Mouse (Mus musculus) heart, embryonic 16.5 days (tissue): ENCODE measurements around the gene Dhcr24. TPM values are rescaled to one million over a fixed set of nuclear protein-coding genes. Genes with fewer than 3 reads are reported as not detected.

Experiments used
- ATAC-seq: fragments of 200-750 bp; cut with Nextera tagmentation; replicated peaks from 2 replicates; pipeline ENCODE4 v1.8.0; 2017; ENCODE audit warnings: moderate number of reproducible peaks; ENCODE audit not compliant: insufficient read depth, low FRiP score; ENCODE audit errors: extremely low read depth
- H3K27ac ChIP-seq: fragments of 300-500 bp; sonication (generic); 2 replicates; pipeline ENCODE4 v1.5.1; 2014; ENCODE audit warnings: mild to moderate bottlenecking, low read length, control low read depth, moderate library complexity
- H3K27me3 ChIP-seq: fragments of 300-500 bp; sonication (generic); 2 replicates; pipeline ENCODE4 v1.6.1; 2014; ENCODE audit warnings: low read length, mixed read lengths; ENCODE audit not compliant: control insufficient read depth, insufficient read depth
- H3K36me3 ChIP-seq: fragments of 300-500 bp; sonication (generic); 2 replicates; pipeline ENCODE4 v1.6.1; 2014; ENCODE audit not compliant: control insufficient read depth, insufficient read depth
- H3K4me1 ChIP-seq: fragments of 300-500 bp; sonication (generic); 2 replicates; pipeline ENCODE4 v1.6.1; 2014; ENCODE audit warnings: low read length, mixed read lengths; ENCODE audit not compliant: control insufficient read depth, insufficient read depth
- H3K4me2 ChIP-seq: fragments of 300-500 bp; sonication (generic); 2 replicates; pipeline ENCODE4 v1.6.1; 2014; ENCODE audit warnings: low read depth, mild to moderate bottlenecking, control low read depth, low read length
- H3K4me3 ChIP-seq: fragments of 300-500 bp; sonication (generic); 2 replicates; pipeline ENCODE4 v1.5.1; 2014; ENCODE audit warnings: mild to moderate bottlenecking, control low read depth, low read length
- H3K9ac ChIP-seq: fragments of 300-500 bp; sonication (generic); 2 replicates; pipeline ENCODE4 v1.6.1; 2014; ENCODE audit warnings: low read length, control low read depth
- H3K9me3 ChIP-seq: fragments of 300-500 bp; sonication (generic); replicated peaks from 2 replicates; pipeline ENCODE4 v1.6.1; 2016; ENCODE audit warnings: low read length; ENCODE audit not compliant: control insufficient read depth
- WGBS: fragments of 180-500 bp; shearing (Covaris S2); extraction: QIAGEN DNeasy Blood & Tissue Kit; methylation state at CpG from one replicate; pipeline ENCODE4 v1.1.7; 2014; 5-methylcytosine and 5-hydroxymethylcytosine counted together
- polyA plus RNA-seq: library from polyadenylated mRNA; unstranded; fragments of >200 nt; fragmentation: Nextera tagmentation; extraction: Ambion mirVana; gene quantifications from 2 replicates; pipeline ENCODE4 v1.2.1, GENCODE M21; 2015

The Dhcr24 gene
- polyA plus RNA-seq, 1 experiment from 2014 or later = 1.9 TPM

DNA sequence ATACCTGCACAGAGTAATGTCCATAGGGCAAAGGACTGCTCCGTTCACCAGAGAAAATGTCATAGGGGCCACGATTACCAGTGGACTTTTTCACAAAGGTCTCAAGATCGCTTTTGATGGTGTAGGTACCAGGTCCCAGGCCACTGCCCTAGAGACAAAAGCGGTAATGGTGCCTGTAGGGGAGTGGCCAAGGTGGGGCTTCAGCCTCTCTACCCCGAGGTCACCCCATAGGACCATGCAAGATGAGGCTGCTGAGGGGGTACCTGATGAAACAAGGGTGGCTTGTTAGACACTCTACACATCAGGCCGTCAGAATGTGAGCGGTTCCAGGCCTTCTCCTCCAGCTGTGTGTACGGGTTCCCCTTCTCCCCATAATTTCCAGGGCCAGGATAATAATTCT is 52.3 kb downstream of the Dhcr24 start:
- Histone ChIP-seq H3K36me3 (no peaks in the 10 kb centered on the region), H3K27me3 (peaks cover 10% of the 10 kb centered on the region), H3K4me2 (no peak overlapping the region), H3K4me3 (no peak overlapping the region), H3K9me3 (no peaks in the 10 kb centered on the region; the same call in 1 of the 2 replicates), H3K4me1 (0 out of 2 replicates have a peak, but pooled peaks cover 2% of the 10 kb centered on the region), H3K9ac (no peak overlapping the region), H3K27ac (no peak overlapping the region)
- 71% methylated on average over 8 of the region's 8 CpGs for WGBS
- no peak for ATAC-seq

DNA sequence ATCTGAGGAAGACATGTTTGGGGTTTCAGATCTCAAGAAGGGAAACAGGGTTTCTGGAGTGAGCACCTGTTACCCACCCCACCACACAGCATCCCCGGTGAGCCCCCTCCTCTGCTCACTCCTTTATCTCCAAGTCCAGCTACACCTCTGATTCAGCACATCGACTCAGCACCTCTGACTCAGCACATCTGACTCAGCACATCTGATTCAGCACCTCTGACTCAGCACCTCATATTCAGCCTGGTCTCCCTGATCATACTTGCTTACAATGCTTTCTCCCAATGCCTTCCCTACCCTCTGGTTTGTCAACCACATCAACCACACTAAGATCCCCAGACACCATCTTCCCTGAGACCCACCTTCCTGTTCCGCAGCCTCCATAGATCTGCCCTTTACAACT is 52.7 kb downstream of the Dhcr24 start:
- Histone ChIP-seq H3K4me2 (no peak overlapping the region), H3K27me3 (peaks cover 10% of the 10 kb centered on the region), H3K36me3 (no peaks in the 10 kb centered on the region), H3K9ac (no peak overlapping the region), H3K4me1 (0 out of 2 replicates have a peak, but pooled peaks cover 2% of the 10 kb centered on the region), H3K27ac (no peak overlapping the region), H3K9me3 (no peaks in the 10 kb centered on the region; the same call in 1 of the 2 replicates), H3K4me3 (no peak overlapping the region)
- 59% methylated on average over 3 of the region's 3 CpGs for WGBS
- ATAC-seq = no peak

DNA sequence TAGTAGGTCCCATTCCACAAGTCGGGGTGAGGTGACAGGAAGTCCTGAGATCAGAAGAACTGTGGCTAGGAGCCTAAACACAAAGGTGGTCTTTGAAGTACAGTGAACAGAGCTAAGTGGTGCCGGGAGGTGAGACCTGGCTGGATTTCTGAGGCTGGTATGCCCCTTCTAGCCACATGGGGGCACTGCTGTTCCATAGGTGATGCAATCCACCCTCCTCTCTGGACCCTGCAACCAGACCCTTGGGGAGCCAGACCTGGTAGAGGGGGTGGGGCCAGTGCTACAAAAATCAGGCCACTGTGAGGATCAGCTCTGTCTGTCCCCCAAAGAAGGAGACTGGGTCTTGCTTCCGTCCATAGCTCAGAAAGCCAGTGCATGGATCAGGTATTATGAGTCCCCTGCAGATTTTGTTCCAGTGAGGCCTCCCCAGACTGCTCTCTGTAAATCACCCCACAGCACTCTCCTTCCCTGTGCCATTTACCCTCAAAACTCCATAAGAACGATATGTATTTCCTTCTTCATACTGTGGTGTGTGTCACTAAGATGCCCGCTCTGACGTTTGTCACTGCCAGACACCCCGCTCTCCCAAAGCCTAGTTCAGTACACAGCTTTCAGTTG is 53.5 kb downstream of the Dhcr24 start:
- WGBS = 42% methylated on average over 7 of the region's 7 CpGs
- Histone ChIP-seq H3K4me3 (no peak overlapping the region), H3K4me1 (0 out of 2 replicates have a peak, but pooled peaks cover 2% of the 10 kb centered on the region), H3K27ac (no peak overlapping the region), H3K36me3 (no peaks in the 10 kb centered on the region), H3K9me3 (no peaks in the 10 kb centered on the region; the same call in 1 of the 2 replicates), H3K27me3 (peaks cover 10% of the 10 kb centered on the region), H3K4me2 (no peak overlapping the region), H3K9ac (no peak overlapping the region)
- ATAC-seq = peak; percentile 64

GRCm38 (mm10) chr4:106614881-106615280 is 54.0 kb downstream of the Dhcr24 start:
- no peak overlapping the region for H3K9ac ChIP-seq
- no peak overlapping the region for H3K27ac ChIP-seq
- no peak overlapping the region for H3K4me2 ChIP-seq
- no peak for ATAC-seq
- no peak overlapping the region for H3K4me3 ChIP-seq
- no peaks in the 10 kb centered on the region for H3K36me3 ChIP-seq
- H3K27me3 ChIP-seq = peaks cover 14% of the 10 kb centered on the region
- 63% methylated on average over 9 of the region's 9 CpGs for WGBS
- H3K4me1 ChIP-seq = 0 out of 2 replicates have a peak, but pooled peaks cover 2% of the 10 kb centered on the region
- H3K9me3 ChIP-seq = no peaks in the 10 kb centered on the region; the same call in 1 of the 2 replicates

GRCm38 (mm10) chr4:106615637-106616036 is 54.8 kb downstream of the Dhcr24 start:
- 69% methylated on average over 12 of the region's 12 CpGs for WGBS
- Histone ChIP-seq H3K9me3 (no peaks in the 10 kb centered on the region), H3K36me3 (no peaks in the 10 kb centered on the region), H3K4me1 (0 out of 2 replicates have a peak, but pooled peaks cover 2% of the 10 kb centered on the region), H3K4me3 (no peak overlapping the region), H3K4me2 (no peak overlapping the region), H3K9ac (no peak overlapping the region), H3K27me3 (peaks cover 15% of the 10 kb centered on the region), H3K27ac (no peak overlapping the region)
- ATAC-seq = no peak

GRCm38 (mm10) chr4:106617056-106617455 is 56.2 kb downstream of the Dhcr24 start, which contains the start of gene Lexm:
Gene Lexm (minus strand): TSS chr4:106617241.
- Histone ChIP-seq H3K4me2 (peak within 1 kb of the TSS; percentile 49; the same call in 1 of the 2 replicates), H3K27ac (no peak within 1 kb of the TSS), H3K27me3 (peaks cover 27% of the 10 kb centered on the region), H3K9me3 (no peaks in the 10 kb centered on the region), H3K4me3 (no peak within 1 kb of the TSS), H3K9ac (no peak within 1 kb of the TSS), H3K36me3 (no peaks in the 10 kb centered on the region), H3K4me1 (0 out of 2 replicates have a peak, but pooled peaks cover 2% of the 10 kb centered on the region)
- no peak for ATAC-seq
- 2% methylated on average over 19 of the region's 19 CpGs for WGBS

DNA sequence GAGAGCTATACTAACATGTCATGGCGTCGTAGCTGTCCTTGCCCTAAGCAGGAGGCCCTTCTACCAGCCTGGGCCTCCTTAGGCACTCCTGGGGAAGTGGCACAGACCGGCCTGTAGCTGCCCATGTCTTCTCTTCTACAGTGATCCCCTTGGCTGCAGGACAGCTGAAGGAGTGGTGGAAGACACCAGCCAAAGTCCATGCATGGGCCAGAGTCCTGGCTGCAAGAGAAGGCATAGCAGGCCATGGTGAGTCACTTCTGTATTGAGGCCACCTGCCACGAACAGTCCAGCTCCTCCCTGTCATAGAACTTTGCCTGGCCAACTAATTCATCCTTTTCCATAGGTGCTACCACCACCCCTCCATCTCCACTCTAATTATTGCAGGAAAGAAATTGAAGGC is 58.1 kb downstream of the Dhcr24 start:
- no peak for ATAC-seq
- WGBS = 76% methylated on average over 4 of the region's 4 CpGs
- H3K27me3 ChIP-seq = peaks cover 46% of the 10 kb centered on the region
- H3K36me3 ChIP-seq = no peaks in the 10 kb centered on the region
- H3K4me3 ChIP-seq = no peak overlapping the region
- H3K9me3 ChIP-seq = no peaks in the 10 kb centered on the region
- H3K4me2 ChIP-seq = no peak overlapping the region
- H3K9ac ChIP-seq = no peak overlapping the region
- 0 out of 2 replicates have a peak, but pooled peaks cover 2% of the 10 kb centered on the region for H3K4me1 ChIP-seq
- H3K27ac ChIP-seq = no peak overlapping the region

- Histone ChIP-seq H3K27ac (no peak overlapping the region), H3K4me2 (no peak overlapping the region), H3K9me3 (no peaks in the 10 kb centered on the region), H3K4me3 (no peak overlapping the region), H3K4me1 (0 out of 2 replicates have a peak, but pooled peaks cover 2% of the 10 kb centered on the region), H3K9ac (no peak overlapping the region), H3K27me3 (peaks cover 60% of the 10 kb centered on the region), H3K36me3 (no peaks in the 10 kb centered on the region)
- WGBS = 57% methylated on average over 3 of the region's 3 CpGs
- ATAC-seq = no peak
Measured at GRCm38 (mm10) chr4:106621428-106621827, 60.6 kb downstream of the Dhcr24 start.

- Histone ChIP-seq H3K27ac (no peak within 1 kb of the TSS), H3K27me3 (peaks cover 59% of the 10 kb centered on the region), H3K4me1 (no peaks in the 10 kb centered on the region), H3K4me3 (no peak within 1 kb of the TSS), H3K9me3 (no peaks in the 10 kb centered on the region), H3K36me3 (no peaks in the 10 kb centered on the region), H3K4me2 (peak within 1 kb of the TSS; percentile 6; the same call in 1 of the 2 replicates), H3K9ac (no peak within 1 kb of the TSS)
- no peak for ATAC-seq
- 16% methylated on average over 16 of the region's 16 CpGs for WGBS
Measured at GRCm38 (mm10) chr4:106622030-106622493, 61.2 kb downstream of the Dhcr24 start, which contains the start of gene Ttc22. Gene Ttc22 (plus strand): TSS chr4:106622432.
